Mouse (Mus musculus) adrenal gland, postnatal 0 days (tissue): ENCODE measurements around the gene Amn1. TPM values are rescaled to one million over a fixed set of nuclear protein-coding genes. Genes with fewer than 3 reads are reported as not detected.

ENCODE experiments used
- polyA plus RNA-seq: library from polyadenylated mRNA; unstranded; fragments of >200 nt; fragmentation: Nextera tagmentation; extraction: Ambion mirVana; gene quantifications from 2 replicates; pipeline ENCODE4 v1.2.1, GENCODE M21; 2015

Gene Amn1
- polyA plus RNA-seq: 48.2 and 59.3 TPM in 2 replicates

DNA sequence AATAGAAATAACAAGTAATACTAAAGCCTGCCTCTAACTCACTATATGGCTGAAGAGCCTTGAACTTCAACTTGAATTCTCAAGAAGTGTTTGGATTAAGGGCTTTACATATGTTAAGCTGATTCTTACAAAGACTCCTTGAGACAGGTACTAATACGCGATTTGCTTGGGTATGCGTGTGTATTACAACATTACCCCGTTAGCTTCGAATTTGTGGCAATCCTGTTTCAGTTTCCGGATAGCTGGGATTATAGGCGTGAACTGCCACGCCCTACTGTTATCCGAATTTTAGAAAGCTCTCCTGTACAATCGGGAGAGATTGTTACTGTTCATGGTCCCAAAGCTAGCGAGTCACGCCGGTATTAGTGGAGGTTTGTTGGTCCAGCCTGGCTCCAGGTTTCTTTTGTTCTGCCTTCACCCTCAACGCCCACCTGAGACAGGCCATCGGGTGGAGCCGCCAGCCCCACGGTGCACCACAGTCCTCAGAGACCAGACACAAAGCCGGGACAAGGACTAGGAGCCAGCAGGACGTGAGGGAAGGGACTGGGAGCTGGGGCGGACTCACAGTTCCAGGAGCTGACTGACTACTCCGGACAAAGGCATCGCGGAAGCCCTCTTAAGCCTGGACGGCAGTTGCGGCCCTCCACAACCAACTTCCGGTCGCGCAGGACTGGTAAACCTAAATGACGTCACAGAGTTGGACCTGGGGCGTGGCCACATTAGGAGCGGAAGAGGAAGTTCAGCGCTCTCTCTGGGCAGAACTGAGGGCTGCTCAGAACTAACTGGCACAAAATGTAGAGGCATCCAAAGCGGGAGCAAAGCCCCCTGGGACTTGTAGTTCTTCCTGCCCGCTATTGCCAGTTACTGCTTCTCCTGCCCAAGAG, at the start of gene Amn1:
TSS of gene Amn1 (minus strand) at position 672 of the 884 bp plus-strand sequence.

DNA sequence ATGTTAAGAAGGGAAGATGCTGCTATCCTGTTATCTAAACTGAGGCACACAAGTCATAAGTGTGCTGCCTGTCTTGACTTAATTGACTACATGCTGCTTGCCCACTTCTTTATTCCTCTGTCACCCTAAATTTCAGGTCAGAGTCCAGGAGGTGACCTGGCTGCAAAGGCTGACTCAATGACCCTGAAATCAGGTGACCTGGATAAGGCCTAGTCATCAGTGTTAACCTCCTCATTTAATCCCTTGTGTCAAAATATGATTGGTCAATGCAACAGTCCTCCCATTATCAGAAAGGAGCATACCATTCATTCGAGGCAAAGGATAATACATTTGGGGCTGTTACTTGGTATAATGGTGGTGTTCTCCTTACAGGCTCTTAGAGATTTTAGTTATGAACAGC, 49.0 kb downstream of the Amn1 start, which contains the start of gene Etfbkmt:
TSS of gene Etfbkmt (plus strand) at position 379 of the 400 bp plus-strand sequence.

DNA sequence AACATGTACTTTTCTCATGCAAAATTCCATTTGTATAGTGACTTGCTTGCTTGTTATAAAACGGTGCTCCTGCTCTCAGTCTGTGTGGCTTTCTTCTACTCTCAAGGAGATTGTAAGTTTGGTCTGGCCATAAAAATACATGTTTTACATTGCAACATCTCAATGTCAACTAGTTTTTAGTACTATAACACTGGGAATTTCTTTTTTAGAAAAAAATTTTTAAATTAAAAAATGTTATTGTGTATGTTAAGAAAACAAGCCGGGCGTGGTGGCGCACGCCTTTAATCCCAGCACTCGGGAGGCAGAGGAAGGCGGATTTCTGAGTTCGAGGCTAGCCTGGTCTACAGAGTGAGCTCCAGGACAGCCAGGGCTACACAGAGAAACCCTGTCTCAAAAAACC, 58.6 kb downstream of the Amn1 start, which contains the start of gene Gm10203:
TSS of gene Gm10203 (plus strand) at position 301 of the 400 bp plus-strand sequence.

Other genes starting within 250 kb of the Amn1 start
- 25.1 and 50.9 TPM in 2 replicates for gene Sinhcaf, start 242.2 kb downstream of the Amn1 start, polyA plus RNA-seq
- gene Dennd5b, start 87.0 kb downstream of the Amn1 start, polyA plus RNA-seq: 5.0 and 5.6 TPM in 2 replicates
- gene Gm10203, start 58.5 kb downstream of the Amn1 start, polyA plus RNA-seq: not detected in 2 replicates
- 34.5 and 39.9 TPM in 2 replicates for gene Etfbkmt, start 48.9 kb downstream of the Amn1 start, polyA plus RNA-seq
- 39.9 and 44.4 TPM in 2 replicates for gene Resf1, start 120.7 kb upstream of the Amn1 start, polyA plus RNA-seq
- gene Bicd1, start 220.2 kb upstream of the Amn1 start, polyA plus RNA-seq: 6.9 and 7.5 TPM in 2 replicates